19 mouse cellular contexts compared by ENCODE assay signal in the genomic region with DNA sequence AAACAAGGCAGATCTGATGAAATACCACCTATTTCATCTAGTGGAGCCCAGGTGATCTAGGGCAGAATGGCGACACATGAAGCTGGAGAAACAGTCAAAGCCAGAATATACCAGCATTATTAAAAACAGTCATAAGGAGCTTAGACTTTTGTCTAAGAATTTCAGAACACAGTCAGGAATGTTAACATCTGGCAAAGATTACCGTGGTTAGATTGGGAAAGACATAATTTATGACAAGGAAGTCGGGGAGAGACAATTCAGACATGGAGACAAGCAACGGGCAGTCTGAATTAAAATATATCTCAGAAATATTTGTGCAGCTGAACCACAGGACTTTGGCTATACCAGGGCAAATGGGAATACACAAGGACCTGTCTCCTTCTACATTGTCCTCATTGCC.
DNase-seq lines count a peak whose midpoint lies in the region; ATAC-seq lines count a peak whose summit lies in the region.
"Had no signal": no experiment of that assay in that cellular context is flagged by ENCODE, and none has a peak within 500 bp of the region (broad histone marks: within the 10 kb centered on the region; RNA-seq: fewer than 3 reads in every experiment).

No protein-coding gene starts in this region.

- H3K9ac ChIP-seq in midbrain, embryonic 11.5 days (ENCODE audit: low read length), result no peak overlapping the region
- H3K9ac ChIP-seq: heart, embryonic 12.5 days; liver, embryonic 14.5 days; midbrain, embryonic 12.5 days; neural tube, embryonic 15.5 days had no signal

- H3K27me3 ChIP-seq in midbrain, embryonic 11.5 days (ENCODE audit: control insufficient read depth, insufficient read depth, low read length), result no peaks in the 10 kb centered on the region
- H3K27me3 ChIP-seq in midbrain, embryonic 10.5 days (ENCODE audit: low read depth, poor library complexity, severe bottlenecking), result no peaks in the 10 kb centered on the region
- H3K27me3 ChIP-seq in embryonic facial prominence, embryonic 10.5 days (replicated peaks; ENCODE audit: low read depth, poor library complexity, severe bottlenecking), result no peaks in the 10 kb centered on the region
- H3K27me3 ChIP-seq: CH12.LX; heart, embryonic 12.5 days; midbrain, embryonic 12.5 days; neural tube, embryonic 15.5 days had no signal

- no peaks in the 10 kb centered on the region for H3K4me1 ChIP-seq in midbrain, embryonic 11.5 days (ENCODE audit: control insufficient read depth, insufficient read depth, low read length)
- H3K4me1 ChIP-seq in midbrain, embryonic 10.5 days, result no peaks in the 10 kb centered on the region
- H3K4me1 ChIP-seq in embryonic facial prominence, embryonic 10.5 days, result peaks cover 8% of the 10 kb centered on the region; the same call in 1 of the 2 replicates
- H3K4me1 ChIP-seq: midbrain, embryonic 12.5 days; neural tube, embryonic 15.5 days had no signal

- 82% methylated on average over 4 of the region's 4 CpGs for WGBS in midbrain, embryonic 11.5 days
- 82% methylated on average over 4 of the region's 4 CpGs for WGBS in midbrain, embryonic 10.5 days
- 54% methylated on average over 4 of the region's 4 CpGs for WGBS in embryonic facial prominence, embryonic 10.5 days

- H3K36me3 ChIP-seq in midbrain, embryonic 11.5 days (ENCODE audit: control insufficient read depth, insufficient read depth, low read length), result no peaks in the 10 kb centered on the region
- no peaks in the 10 kb centered on the region for H3K36me3 ChIP-seq in midbrain, embryonic 10.5 days
- no peaks in the 10 kb centered on the region for H3K36me3 ChIP-seq in embryonic facial prominence, embryonic 10.5 days (replicated peaks)
- H3K36me3 ChIP-seq: heart, embryonic 12.5 days; midbrain, embryonic 12.5 days; neural tube, embryonic 15.5 days had no signal

- H3K4me3 ChIP-seq in midbrain, embryonic 11.5 days (ENCODE audit: low read depth, low read length), result no peak overlapping the region
- H3K4me3 ChIP-seq in midbrain, embryonic 10.5 days, result no peak overlapping the region
- no peak overlapping the region for H3K4me3 ChIP-seq in embryonic facial prominence, embryonic 10.5 days
- H3K4me3 ChIP-seq: heart, embryonic 12.5 days; left cerebral cortex, adult 2 months; midbrain, embryonic 12.5 days; neural tube, embryonic 15.5 days had no signal

- H3K27ac ChIP-seq in midbrain, embryonic 11.5 days (ENCODE audit: low read depth, low read length), result no peak overlapping the region
- H3K27ac ChIP-seq in midbrain, embryonic 10.5 days (replicated peaks), result no peak overlapping the region
- H3K27ac ChIP-seq in embryonic facial prominence, embryonic 10.5 days (replicated peaks), result peak overlapping the region; percentile 45; the same call in 1 of the 2 replicates
- H3K27ac ChIP-seq: left cerebral cortex, adult 2 months; liver, embryonic 14.5 days; midbrain, embryonic 12.5 days; neural tube, embryonic 15.5 days had no signal

- peak; percentile 68 for DNase-seq in midbrain, embryonic 11.5 days (ENCODE audit: low spot score, missing footprints)
- DNase-seq in midbrain, embryonic 10.5 days (ENCODE audit: low spot score), result no peak
- DNase-seq in embryonic facial prominence, embryonic 10.5 days (ENCODE audit: low spot score), result no peak
- peak; percentile 87 for DNase-seq in hindlimb bud, embryonic 11.5 days (ENCODE audit: extremely low spot score, low read depth, low spot score)
- DNase-seq in frontal cortex, postnatal 10 days (ENCODE audit: low spot score in 2 of 2), result no peak
- DNase-seq in heart, postnatal 4 days, result no peak
- DNase-seq: adrenal gland, postnatal 14 days; cerebellum, adult 2 months; kidney, adult 11 months; kidney, postnatal 14 days; lung, postnatal 14 days had no signal

- no peak for ATAC-seq in midbrain, embryonic 11.5 days (ENCODE audit: low FRiP score)
- ATAC-seq in CD4-positive, CD25-positive, alpha-beta regulatory T cell, adult 4 months, result no peak
- ATAC-seq: hindbrain, embryonic 16.5 days had no signal

- no peak overlapping the region for H3K4me2 ChIP-seq in midbrain, embryonic 11.5 days
- H3K4me2 ChIP-seq: heart, embryonic 12.5 days; midbrain, embryonic 12.5 days; neural tube, embryonic 15.5 days had no signal

- H3K9me3 ChIP-seq in midbrain, embryonic 11.5 days (ENCODE audit: control insufficient read depth, low read length), result no peaks in the 10 kb centered on the region
- no peaks in the 10 kb centered on the region for H3K9me3 ChIP-seq in midbrain, embryonic 10.5 days (replicated peaks)
- H3K9me3 ChIP-seq in embryonic facial prominence, embryonic 10.5 days, result no peaks in the 10 kb centered on the region
- H3K9me3 ChIP-seq: heart, embryonic 12.5 days; midbrain, embryonic 12.5 days; neural tube, embryonic 15.5 days had no signal

Comparison
In these comparisons a context has a peak if more than half of its experiments do, and no peak if none do; other contexts are left out.
1. DNase-seq: peak in midbrain, embryonic 11.5 days (single experiment) and hindlimb bud, embryonic 11.5 days (single experiment); none in midbrain, embryonic 10.5 days (single experiment), embryonic facial prominence, embryonic 10.5 days (single experiment), frontal cortex, postnatal 10 days (0 of 2) and heart, postnatal 4 days (single experiment).